Mouse (Mus musculus) activated CD4-positive, CD25-positive, alpha-beta regulatory T cell, adult 4 months (primary cell): Measurements from ENCODE around the gene Hrct1. TPM values are rescaled to one million over a fixed set of nuclear protein-coding genes. Genes with fewer than 3 reads are reported as not detected.

Experiments used
- ATAC-seq: one replicate; pipeline ENCODE4 v1.8.0; 2017
- polyA plus RNA-seq, 2 experiments: library from polyadenylated mRNA; unstranded; fragments of 100-300 nt; shearing (Covaris generic); gene quantifications; one replicate each; pipeline ENCODE4 v1.2.1; 2017

Hrct1 gene
- polyA plus RNA-seq: not detected

DNA sequence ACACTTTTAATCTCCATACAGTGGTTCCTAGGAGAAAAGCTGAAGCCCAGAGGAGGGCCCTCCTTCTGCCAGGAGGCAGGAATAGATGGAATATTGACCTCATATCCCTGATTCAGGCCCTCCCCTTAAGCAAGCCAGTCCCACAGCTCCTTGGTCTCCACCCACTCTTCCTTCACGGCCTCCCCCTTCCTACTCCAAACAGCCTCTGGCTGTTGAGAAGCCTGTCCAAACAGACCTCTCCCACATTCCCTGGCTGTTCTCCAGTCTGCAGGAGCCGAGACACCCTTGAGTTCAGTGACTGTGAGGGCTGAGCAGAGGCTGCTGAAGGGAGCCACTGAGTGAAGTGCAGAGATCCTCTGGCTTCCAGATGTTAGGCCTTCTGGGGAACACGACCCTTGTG lies at the start of gene Hrct1:
Gene Hrct1, plus strand, starts transcription at position 194 of the 400 bp plus-strand sequence.
- ATAC-seq: no peak

DNA sequence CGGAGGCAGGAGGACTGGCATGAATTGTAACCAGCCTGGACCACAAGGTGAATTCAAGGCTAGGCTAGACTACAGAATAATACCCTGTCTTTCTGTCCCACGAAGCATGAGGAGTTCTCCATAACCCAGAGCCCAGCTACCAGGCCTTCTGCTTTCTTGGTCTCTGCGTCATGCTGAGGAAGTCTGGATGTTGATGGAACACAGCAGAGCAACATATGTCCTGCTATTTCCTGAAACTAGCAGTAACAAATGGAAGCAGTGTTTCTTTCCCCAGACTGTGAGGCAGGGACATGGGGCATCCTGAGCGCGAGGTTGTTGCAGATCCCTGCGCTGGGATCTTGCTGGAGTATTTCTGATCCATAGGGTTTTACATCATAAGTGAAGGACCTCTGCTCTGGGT lies 48.4 kb upstream of the Hrct1 start:
- no peak for ATAC-seq

DNA sequence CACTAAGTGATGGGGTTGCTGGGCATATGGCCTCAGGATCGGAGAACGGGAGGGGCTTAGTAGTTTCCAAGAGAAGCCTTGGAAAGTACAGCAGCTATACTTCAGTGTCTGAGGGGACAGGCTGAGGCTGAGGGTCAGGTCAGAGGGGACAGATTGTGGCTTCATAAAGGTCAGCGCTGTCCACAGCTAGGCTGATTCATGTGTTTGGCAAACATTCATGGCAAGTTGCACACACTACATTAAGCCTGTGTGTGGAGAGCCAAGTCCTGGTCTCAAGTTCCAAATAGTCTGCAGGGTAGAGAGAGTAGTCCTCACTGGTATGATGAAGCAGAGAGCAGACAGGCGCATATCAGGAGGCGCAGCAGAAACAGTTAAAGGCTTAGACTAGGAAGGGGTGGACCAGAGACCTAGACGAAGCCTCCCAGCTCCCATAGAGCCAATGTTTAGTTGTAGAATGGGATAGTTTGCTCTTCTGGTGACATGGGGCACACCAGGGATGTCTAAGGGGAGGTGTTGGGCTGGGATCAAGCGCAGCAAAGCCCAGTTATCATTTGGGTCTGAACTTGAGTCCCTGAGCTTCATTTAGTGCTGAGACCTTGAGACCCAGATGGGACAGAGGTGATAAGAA lies 47.5 kb upstream of the Hrct1 start:
- no peak for ATAC-seq

DNA sequence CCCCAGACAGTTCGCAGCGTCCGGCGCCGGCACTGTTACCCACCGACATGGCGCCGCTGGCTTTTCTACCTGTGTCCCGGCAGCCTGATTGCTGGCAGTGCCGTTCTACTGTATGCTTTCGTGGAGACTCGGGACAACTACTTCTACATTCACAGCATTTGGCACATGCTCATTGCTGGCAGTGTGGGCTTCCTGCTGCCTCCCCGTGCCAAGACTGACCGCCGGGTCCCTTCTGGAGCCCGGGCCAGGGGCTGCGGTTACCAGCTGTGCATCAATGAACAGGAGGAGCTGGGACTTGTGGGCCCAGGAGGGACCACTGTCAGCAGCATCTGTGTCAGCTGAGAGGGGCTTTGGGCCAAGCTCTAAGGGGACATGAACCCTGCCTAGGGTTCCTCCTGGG lies 37.0 kb upstream of the Hrct1 start:
- ATAC-seq: no peak

DNA sequence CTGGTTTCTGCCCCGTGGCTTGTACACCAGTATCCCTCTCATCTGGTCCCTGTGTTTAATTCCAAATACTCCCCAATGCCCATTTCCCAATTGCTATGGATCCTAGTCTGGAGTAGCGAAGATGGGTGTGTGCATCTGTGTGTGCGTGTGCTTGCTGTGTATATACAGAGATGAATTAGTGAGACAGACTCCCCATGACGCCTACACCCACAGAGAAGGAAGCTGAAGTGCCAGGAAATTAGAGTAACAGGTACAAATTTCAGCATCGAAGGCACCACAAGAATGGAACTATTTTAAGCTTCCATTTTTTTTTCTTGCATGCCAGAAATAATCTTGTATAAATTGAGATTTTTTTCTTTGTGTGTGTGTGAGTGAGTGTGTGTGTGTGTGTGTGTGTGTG lies 36.0 kb upstream of the Hrct1 start:
- ATAC-seq: no peak

DNA sequence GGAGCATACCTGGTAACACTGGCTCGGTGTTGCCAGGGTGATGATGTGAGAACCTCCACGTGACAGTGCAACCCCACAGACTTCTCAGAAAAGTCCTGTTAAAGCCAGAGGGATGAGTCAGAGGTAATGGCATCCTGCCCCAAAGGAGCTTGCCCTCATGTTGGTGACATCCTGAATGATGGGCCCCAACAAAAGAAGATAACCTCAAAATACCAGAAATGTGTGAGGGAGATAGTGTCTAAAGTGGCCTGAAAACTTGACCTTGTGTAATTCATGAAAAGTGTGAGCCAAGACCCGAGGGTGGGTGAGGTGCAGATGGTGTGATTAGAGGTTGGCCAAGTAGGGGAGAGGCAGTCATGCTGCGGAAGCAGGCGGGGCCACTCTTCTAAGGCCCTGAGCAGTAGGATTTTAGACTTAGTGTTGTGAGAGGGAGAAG lies 33.2 kb upstream of the Hrct1 start:
- no peak for ATAC-seq

DNA sequence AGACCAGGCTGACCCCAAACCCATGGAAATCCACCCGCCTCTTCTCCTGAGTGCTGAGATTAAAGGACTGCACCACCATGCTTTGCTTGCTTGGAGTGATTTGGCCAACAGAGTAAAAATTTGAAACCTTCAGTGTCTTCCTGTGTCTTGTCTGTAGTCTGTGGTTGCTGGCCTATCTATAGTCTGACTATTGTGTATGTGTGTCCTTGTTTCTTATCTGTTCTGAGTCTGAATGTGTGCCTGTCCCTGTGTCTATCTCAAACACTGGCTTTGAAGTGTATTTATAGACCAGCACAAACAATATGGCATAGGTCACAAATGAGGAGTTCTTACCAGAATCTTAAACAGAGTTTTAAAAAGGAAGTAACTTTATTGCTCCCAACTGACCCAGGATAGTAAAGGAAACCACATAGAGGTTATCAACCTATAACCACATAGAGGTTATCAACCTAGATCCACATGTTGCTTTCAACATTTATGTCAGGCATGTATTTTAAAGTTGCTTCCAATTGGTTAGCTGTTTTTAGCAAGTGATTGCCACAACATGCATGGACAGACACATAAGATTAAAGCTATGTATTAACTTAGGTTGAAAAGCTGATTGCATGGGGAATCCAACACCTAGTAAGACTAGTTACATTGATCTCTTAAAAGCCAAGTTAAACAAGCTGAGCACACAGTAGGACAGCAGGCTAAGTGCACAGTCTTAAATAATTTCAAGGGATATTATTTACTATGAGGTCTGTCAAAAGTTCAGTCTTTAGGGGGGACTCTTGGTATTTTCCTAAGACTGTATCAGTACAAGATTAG lies 32.3 kb upstream of the Hrct1 start:
- ATAC-seq: no peak

DNA sequence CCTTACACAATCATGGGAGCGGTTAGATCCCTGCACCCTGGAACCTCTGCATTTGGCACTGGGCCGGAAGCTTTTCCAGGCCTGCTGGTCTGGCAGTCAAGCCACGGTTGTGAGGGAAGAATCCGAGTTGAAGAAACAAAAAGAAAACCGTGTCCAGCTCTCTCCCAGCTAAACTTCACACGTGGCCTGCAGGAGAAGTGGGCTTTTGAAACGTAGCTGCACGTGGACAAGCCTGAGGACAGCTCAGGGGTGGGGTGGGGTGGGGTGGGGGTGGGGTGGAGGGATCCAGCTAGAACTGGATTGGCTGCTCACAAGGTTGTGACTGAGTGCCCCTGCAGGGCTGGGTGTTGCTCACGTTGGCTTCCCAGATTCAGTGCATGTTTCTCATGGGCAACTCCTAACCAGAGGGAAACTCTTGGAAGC lies 31.7 kb upstream of the Hrct1 start:
- ATAC-seq: no peak

DNA sequence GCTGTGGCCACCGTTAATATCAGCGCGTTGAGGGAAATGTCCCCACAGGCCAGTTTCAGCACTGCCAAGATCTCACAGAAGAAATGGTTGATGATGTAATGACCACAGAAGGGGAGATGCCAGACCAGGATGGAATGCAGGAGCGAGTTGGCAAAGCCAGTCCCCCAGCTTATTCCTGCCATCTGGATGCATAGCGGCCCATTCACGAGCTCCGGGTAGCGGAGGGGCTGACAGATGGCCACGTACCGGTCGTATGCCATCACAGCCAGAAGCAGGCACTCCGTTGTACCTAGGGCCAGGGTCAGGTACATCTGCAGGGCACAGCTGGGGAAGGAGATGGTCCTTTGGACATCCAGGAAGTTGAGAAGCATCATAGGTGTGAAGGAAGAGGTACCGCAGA lies 30.4 kb upstream of the Hrct1 start:
- ATAC-seq: no peak

DNA sequence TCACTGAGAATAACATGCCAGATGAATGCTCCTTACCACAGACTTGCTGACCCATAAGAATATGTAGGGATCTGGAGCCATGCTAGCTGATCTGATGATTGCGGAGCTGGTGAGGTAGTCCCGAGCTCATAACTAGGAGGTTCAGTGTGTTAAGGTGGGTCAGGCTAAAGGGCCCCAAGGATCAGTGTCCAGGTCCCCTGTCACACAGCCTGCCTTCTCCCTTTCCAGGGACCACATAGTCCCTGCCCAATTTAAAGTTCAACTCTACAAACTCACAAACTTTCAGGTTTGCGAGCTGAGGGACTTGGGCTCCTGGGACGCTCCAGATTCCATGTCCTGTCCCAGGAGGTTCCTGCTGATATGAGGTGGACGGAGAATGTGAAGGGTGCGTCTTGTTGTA lies 26.3 kb upstream of the Hrct1 start, which contains the start of gene Olfr70:
Gene Olfr70, minus strand, starts transcription at position 101 of the 400 bp plus-strand sequence.
- ATAC-seq: no peak

DNA sequence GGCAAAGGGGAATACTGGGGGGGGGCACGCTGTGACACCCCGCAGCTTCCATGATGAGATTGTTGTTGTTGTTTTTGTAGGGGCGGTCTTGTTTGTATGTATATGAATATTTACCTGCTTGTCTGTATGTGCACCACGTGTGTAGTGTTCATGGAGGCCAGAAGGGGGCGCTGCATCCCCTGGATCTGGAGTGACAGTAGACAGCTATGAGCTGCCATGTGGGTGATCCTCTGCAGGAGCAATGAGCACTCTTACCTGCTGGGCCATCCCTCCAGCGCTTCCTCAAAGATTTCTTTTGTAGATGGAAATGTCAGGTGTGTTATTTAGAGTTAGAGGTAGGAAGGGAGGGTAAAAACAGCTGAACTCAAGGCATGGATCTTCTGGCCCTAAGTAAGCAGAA lies 23.5 kb upstream of the Hrct1 start:
- no peak for ATAC-seq

DNA sequence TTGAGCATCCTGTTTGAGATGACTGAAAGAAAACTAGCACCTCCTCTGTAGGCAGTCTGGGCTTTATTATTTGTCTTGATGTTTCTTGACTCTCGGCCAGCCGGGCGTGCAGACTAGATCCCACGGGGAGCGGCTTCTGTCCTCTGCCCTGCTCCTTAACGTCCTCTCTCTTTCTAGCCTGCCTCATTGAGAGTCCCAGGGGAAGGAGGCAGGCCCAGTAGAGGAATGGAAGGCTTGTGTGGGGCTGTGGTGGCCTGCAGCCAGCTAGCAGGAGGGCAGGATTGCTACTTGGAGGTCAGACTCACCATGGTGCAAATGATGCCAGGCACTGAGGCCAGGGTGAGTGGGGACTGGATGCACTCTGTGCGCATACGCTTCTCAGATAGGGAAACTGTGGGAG lies 23.1 kb upstream of the Hrct1 start:
- ATAC-seq: no peak

DNA sequence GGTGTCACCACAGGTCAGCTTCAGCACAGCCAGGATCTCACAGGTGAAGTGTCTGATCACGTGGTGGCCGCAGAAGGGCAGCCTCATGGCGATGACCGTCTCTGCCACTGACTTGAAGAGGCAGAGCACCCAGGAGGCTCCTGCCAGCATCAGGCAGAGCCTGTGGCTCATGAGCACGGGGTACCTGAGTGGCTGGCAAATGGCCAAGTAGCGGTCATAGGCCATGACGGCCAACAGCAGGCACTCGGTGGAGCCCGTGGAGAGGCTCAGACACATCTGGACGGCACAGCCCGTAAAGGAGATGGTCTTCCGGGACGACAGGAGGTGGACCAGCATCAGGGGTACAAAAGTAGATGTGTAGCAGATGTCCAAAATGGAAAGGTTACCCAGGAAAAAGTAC lies 21.0 kb upstream of the Hrct1 start:
- no peak for ATAC-seq

DNA sequence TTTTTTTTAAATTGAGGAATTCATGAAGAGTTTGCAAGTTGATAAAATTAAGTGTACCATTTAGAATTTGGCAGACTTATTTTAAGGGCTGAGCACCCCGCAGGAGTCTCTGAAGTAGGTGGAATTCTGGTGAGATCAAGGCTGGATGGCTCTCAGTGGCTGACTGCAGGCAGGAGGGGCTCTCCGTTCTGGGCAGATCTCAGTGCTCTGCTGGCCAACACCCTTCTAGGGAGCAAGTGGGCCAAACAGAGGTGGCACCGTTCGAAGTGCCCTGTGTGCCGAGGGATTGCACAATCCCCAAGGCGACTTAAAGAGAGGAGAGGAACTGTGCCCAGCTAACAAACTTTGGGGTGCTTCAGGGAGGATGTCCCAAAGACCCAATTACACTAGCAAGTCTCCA lies 17.1 kb upstream of the Hrct1 start, which contains the start of gene Olfr71:
Gene Olfr71, minus strand, starts transcription at position 387 of the 400 bp plus-strand sequence.
- ATAC-seq: no peak

DNA sequence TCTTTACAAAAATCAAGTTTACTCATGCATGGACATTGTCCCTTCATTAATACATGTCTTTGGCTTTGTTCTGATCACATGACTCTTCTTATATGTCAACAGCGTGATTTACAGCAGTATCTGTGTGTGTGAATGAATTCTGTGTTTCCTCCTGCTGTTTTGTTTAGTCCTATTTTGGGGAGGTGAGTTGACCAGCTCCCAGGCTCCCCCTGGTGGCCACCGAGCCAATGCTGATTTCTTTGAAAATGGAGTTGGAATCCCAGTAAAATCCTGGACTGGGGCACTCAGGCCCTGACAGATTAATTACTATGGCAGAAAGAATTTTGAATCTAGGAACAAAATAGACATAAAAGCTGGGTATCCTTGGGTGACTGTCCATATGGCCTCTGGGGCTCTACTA lies 15.2 kb upstream of the Hrct1 start:
- no peak for ATAC-seq

DNA sequence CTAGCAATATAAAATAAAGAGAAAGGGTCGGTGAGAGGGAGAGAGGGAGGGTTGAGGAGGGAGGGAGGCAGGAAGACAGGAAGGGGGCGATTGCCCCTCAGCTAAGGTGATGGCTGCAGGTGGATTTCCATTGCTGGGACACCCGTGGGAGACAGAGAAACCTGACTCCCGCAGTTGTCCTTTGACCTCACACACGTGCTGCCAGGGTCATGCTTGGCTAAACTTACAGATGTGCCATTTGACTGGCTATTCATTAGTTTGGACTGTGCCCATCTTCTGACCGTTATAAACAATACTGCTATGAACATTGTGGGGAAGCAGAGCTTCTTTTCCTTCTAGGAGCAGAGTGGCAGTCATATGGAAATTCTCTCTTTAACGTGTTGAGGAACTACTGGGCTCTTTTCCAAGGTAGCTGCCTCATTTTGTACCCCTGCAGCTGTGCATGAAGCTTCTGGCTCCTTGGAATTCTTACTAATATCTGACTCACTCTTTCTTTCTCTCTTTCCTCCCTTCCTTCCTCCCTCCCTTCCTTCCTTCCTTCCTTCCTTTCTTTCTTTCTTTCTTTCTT lies 13.3 kb upstream of the Hrct1 start:
- ATAC-seq: no peak

DNA sequence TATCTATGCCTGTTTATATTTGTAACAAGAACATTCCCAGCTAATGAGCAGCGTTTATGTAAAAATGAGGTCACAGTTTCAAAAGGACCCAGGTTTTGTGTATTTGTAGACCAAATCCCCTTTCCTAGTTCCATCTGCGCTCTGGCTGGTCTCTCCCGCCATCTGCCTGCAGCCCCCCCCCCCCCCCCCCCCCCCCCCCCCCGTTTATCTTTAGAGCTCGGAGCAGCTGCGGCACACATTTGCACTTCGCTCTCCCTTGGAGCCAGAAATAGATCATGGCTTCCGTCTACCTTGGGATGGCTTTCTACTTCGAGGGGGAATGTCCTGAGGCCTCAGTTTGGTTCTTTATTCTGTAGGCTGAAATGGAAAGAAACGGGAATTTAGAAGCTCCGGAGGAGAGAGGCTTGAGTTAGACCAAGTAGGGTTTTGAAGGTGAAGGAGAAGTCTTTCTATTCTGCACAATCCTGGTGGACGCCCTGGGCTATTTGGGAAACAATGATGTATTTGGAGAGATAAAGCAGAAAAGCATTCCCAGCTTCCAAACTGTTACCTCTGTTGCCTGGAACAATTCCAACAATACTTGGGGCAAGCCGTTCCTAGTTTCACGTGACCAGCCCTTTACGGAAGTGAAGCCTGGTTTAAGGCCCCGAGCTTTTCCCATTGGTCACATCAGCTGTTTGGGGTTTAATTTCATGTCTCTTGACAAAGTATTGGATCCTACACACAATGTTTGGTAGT lies 6.3 kb upstream of the Hrct1 start:
- ATAC-seq: no peak

DNA sequence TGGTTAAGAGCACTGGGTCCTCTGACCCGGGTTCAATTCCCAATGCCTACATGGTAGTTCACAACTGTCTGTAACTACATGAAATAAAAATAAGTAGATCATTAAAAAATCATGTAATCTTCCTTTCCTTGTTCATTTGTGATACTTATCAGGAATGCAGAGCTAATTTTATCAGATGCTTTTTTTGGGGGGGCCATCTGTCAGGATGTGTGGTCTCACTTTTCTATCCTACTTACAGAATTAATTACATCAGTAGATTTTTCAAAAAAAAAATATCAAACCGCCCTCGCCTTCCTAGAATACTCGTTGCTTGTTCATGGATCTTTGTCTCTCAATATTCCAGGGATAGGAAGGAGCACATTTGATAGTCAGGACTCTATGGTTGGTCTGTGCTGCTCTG lies 4.8 kb upstream of the Hrct1 start:
- ATAC-seq: no peak

DNA sequence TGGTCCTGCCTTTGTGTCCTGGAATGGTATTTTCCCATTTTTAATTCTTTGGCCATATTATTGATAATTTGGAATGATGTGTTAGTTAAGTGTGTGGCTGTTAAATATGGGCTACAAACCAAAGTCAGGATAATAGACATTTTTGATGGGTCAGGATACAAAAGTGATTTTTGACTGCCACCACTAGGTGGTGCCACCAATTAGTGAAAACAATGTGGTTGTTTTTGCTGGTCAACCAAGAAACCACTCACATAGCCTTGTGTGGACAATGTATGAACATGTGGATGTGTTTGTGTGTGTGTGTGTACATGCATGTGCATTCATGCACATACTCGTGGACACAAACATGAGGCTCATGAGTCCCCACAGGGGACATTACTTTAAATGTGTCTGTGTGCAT lies 2.2 kb upstream of the Hrct1 start:
- no peak for ATAC-seq

DNA sequence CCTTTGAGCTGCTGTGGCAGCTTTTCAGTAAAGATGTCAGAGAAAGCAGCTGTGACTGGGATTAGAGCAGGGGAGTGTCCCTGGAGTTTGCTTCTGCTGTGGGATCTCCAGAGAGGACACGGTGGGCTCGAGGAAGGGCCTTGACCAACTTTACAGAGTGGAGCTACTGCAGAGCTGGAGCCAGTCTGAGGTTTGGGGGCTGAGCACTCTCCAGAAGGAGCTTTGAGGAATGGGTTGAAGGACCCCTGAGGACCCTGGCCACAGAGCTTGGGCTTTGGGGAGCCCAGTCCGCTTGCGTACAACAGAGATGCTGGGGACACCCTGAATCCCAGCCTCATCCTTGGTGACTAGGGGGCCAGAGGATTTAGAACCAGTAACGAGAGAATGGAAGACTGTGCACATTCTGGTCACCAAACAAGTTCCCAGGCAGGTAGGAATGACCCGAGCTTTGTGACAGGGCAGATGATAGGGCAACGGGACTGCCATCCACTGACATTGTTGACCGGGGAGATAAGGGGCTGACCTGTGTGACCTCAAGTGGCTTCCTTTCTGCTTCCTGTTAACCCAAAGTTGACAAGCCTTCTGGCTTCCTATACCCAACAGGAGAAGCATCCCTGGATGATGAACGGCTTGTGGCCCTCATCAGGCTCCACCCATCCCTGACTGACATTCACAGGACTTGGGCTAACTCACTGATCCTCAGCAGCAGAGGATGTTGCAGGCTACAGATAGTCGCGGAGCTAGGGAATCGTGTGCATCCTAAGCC lies 577 bp upstream of the Hrct1 start:
- ATAC-seq: no peak

DNA sequence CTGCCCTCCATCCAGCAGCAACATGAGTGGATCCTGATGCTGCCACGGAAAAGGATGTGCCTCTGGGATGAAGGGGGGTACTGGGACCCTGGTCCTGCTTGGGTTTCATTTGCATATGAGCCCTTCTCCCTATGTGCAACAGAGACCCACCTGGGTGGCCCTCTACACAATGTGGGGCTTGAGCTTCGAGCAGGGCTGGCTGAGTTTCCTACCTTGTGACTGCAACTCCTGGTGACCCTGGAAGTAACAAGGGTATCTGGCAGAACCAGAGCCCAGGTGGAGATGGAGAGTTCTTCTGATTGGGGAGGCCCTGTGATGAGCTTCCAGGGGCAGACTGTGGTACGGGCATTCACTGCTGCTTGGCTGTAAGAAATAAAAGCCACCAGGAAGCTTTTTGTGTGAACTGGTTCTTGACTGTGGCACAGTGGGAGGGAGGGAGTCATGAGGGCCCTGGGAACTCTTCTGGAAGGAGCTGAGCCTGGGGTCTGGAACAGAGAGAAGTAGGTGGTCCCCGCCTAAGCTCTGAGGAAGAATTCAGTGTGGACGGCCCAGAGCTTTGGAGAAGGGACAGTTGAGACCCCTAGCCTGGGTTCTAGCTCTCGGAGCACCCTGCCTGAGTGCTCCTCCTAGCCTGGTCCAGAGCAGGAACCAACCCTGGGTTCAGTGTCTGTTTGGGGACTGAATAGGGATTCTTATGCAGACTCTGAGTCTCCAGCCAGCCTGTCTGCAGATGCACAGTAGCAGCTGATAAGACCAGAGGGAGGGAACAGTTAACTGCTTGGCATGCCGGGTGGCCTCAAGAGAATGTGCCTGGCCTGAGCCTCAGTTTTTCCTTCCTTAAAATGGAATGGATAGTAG lies 959 bp downstream of the Hrct1 start:
- ATAC-seq: no peak
